Mouse (Mus musculus) heart, embryonic 14.5 days (tissue): Measurements from ENCODE around the gene Ndufs2. TPM values are rescaled to one million over a fixed set of nuclear protein-coding genes. Genes with fewer than 3 reads are reported as not detected.
A peak's percentile ranks its signal among the peaks of the same experiment; 100 is the strongest.

Experiments
- ATAC-seq: fragments of 200-750 bp; cut with Nextera tagmentation; 2 replicates; pipeline ENCODE4 v1.8.0; 2017; ENCODE audit warnings: low read depth, moderate TSS enrichment; ENCODE audit not compliant: insufficient number of reproducible peaks, insufficient read depth, low FRiP score
- H3K27ac ChIP-seq, 2 experiments: fragments of 200-500 bp in 1 of 2; fragments of 300-500 bp in 1 of 2; sonication (generic) in 1 of 2; replicated peaks in 1 of 2; 2 replicates each; pipeline ENCODE4 v1.5.1; 2012 to 2014; ENCODE audit warnings: low read depth in 2 of 2, low read length in 2 of 2, control low read depth in 1 of 2, mild to moderate bottlenecking in 1 of 2, mixed read lengths in 1 of 2; ENCODE audit not compliant: control insufficient read depth in 1 of 2, insufficient read depth in 1 of 2
- H3K27me3 ChIP-seq: fragments of 300-500 bp; sonication (generic); 2 replicates; pipeline ENCODE4 v1.6.1; 2014; ENCODE audit warnings: mild to moderate bottlenecking, low read length, control low read depth; ENCODE audit not compliant: control insufficient read depth, insufficient read depth
- H3K36me3 ChIP-seq: fragments of 300-500 bp; sonication (generic); 2 replicates; pipeline ENCODE4 v1.6.1; 2014; ENCODE audit warnings: mild to moderate bottlenecking, control low read depth, low read length, mixed read lengths; ENCODE audit not compliant: control insufficient read depth, insufficient read depth
- H3K4me1 ChIP-seq, 2 experiments: fragments of 200-500 bp in 1 of 2; fragments of 300-500 bp in 1 of 2; sonication (generic) in 1 of 2; 2 replicates each; pipeline ENCODE4 v1.6.1; 2012 to 2014; ENCODE audit warnings: low read length in 2 of 2, control low read depth in 1 of 2, mixed read lengths in 1 of 2; ENCODE audit not compliant: control insufficient read depth in 2 of 2, insufficient read depth in 2 of 2
- H3K4me2 ChIP-seq: fragments of 300-500 bp; sonication (generic); 2 replicates; pipeline ENCODE4 v1.6.1; 2014; ENCODE audit warnings: mild to moderate bottlenecking, low read length
- H3K4me3 ChIP-seq, 2 experiments: fragments of 200-500 bp in 1 of 2; fragments of 300-500 bp in 1 of 2; sonication (generic) in 1 of 2; 2 replicates each; pipeline ENCODE4 v1.5.1; 2012 to 2014; ENCODE audit warnings: low read length in 2 of 2, mild to moderate bottlenecking in 2 of 2, control low read depth in 1 of 2, low read depth in 1 of 2, moderate library complexity in 1 of 2; ENCODE audit not compliant: control insufficient read depth in 1 of 2, insufficient read depth in 1 of 2
- H3K9ac ChIP-seq: fragments of 300-500 bp; sonication (generic); 2 replicates; pipeline ENCODE4 v1.6.1; 2014; ENCODE audit warnings: mild to moderate bottlenecking, low read length
- H3K9me3 ChIP-seq: fragments of 300-500 bp; sonication (generic); 2 replicates; pipeline ENCODE4 v1.6.1; 2016; ENCODE audit warnings: low read length, control low read depth; ENCODE audit not compliant: control insufficient read depth
- WGBS: fragments of 180-500 bp; shearing (Covaris S2); extraction: QIAGEN DNeasy Blood & Tissue Kit; methylation state at CpG from one replicate; pipeline ENCODE4 v1.1.7; 2014; 5-methylcytosine and 5-hydroxymethylcytosine counted together
- polyA plus RNA-seq: library from polyadenylated mRNA; unstranded; fragments of >200 nt; fragmentation: Nextera tagmentation; extraction: Ambion mirVana; gene quantifications from 2 replicates; pipeline ENCODE4 v1.2.1, GENCODE M21; 2014

Gene Ndufs2
- polyA plus RNA-seq, 1 experiment from 2014 or later = 541 TPM

- H3K36me3 ChIP-seq = peaks cover 24% of the 10 kb centered on the region
- H3K9ac ChIP-seq = peak overlapping the region; percentile 68
- ATAC-seq = no peak
- H3K4me2 ChIP-seq = peak overlapping the region; percentile 87
- peak overlapping the region; percentile 81 to 93; a peak in 3 of 4 replicates for H3K27ac ChIP-seq
- peaks cover 5 to 16% of the 10 kb centered on the region in 2 experiments for H3K4me1 ChIP-seq
- peak overlapping the region; percentile 35 to 49; a peak in 2 of 4 replicates for H3K4me3 ChIP-seq
- no peaks in the 10 kb centered on the region for H3K27me3 ChIP-seq
- H3K9me3 ChIP-seq = no peaks in the 10 kb centered on the region
- 85% methylated on average over 6 of the region's 6 CpGs for WGBS
Measured at GRCm38 (mm10) chr1:171223168-171223567, 28.0 kb downstream of the Ndufs2 start.

GRCm38 (mm10) chr1:171222238-171223155, 28.7 kb downstream of the Ndufs2 start, which contains the start of gene Tomm40l:
Gene Tomm40l, minus strand, starts transcription at chr1:171222514.
- Histone ChIP-seq H3K4me1 (peaks cover 5 to 16% of the 10 kb centered on the region in 2 experiments), H3K27ac (peak within 1 kb of the TSS; percentile 81 to 93), H3K4me2 (peak within 1 kb of the TSS; percentile 87), H3K27me3 (no peaks in the 10 kb centered on the region), H3K9me3 (no peaks in the 10 kb centered on the region), H3K36me3 (peaks cover 31% of the 10 kb centered on the region), H3K4me3 (peak within 1 kb of the TSS; percentile 49 to 70), H3K9ac (peak within 1 kb of the TSS; percentile 80)
- ATAC-seq = peak; percentile 97
- WGBS = 2% methylated on average over 28 of the region's 28 CpGs

- Histone ChIP-seq H3K36me3 (peaks cover 32% of the 10 kb centered on the region), H3K4me3 (peak overlapping the region; percentile 49 to 70), H3K27ac (peak overlapping the region in 1 of 2 experiments; percentile 46; a peak in 2 of 4 replicates), H3K4me2 (peak overlapping the region; percentile 87), H3K4me1 (peaks cover 5 to 17% of the 10 kb centered on the region in 2 experiments), H3K27me3 (no peaks in the 10 kb centered on the region), H3K9ac (peak overlapping the region; percentile 80), H3K9me3 (no peaks in the 10 kb centered on the region)
- WGBS = 5% methylated on average over 22 of the region's 22 CpGs
- ATAC-seq = no peak
Measured at GRCm38 (mm10) chr1:171221281-171222193, 29.7 kb downstream of the Ndufs2 start.

- H3K27ac ChIP-seq = 0 out of 4 replicates have a peak overlapping the region, but pooled peaks of 1 of the 2 experiments have one; percentile 46
- peak overlapping the region; percentile 13 to 49; a peak in 2 of 4 replicates for H3K4me3 ChIP-seq
- H3K27me3 ChIP-seq = no peaks in the 10 kb centered on the region
- peak overlapping the region; percentile 87 for H3K4me2 ChIP-seq
- WGBS = 9% methylated on average over 10 of the region's 10 CpGs
- no peak for ATAC-seq
- H3K4me1 ChIP-seq = peaks cover 8 to 22% of the 10 kb centered on the region in 2 experiments
- H3K9me3 ChIP-seq = no peaks in the 10 kb centered on the region
- H3K9ac ChIP-seq = 0 out of 2 replicates have a peak overlapping the region, but pooled peaks have one; percentile 80
- H3K36me3 ChIP-seq = peaks cover 32% of the 10 kb centered on the region
Measured at GRCm38 (mm10) chr1:171220871-171221270, 30.3 kb downstream of the Ndufs2 start.

- Histone ChIP-seq H3K4me2 (no peak overlapping the region), H3K36me3 (peaks cover 32% of the 10 kb centered on the region), H3K9ac (no peak overlapping the region), H3K4me3 (no peak overlapping the region), H3K27ac (no peak overlapping the region), H3K4me1 (peaks cover 7 to 11% of the 10 kb centered on the region in 2 experiments), H3K27me3 (no peaks in the 10 kb centered on the region), H3K9me3 (no peaks in the 10 kb centered on the region)
- 68% methylated on average over 18 of the region's 18 CpGs for WGBS
- ATAC-seq = no peak
Measured at GRCm38 (mm10) chr1:171216241-171216955, 34.8 kb downstream of the Ndufs2 start.

- Histone ChIP-seq H3K4me2 (no peak within 1 kb of the TSS), H3K27me3 (no peaks in the 10 kb centered on the region), H3K9ac (no peak within 1 kb of the TSS), H3K36me3 (peaks cover 15% of the 10 kb centered on the region), H3K4me3 (no peak within 1 kb of the TSS), H3K27ac (no peak within 1 kb of the TSS), H3K4me1 (peaks cover 7 to 9% of the 10 kb centered on the region in 2 experiments; a peak in 3 of 4 replicates), H3K9me3 (no peaks in the 10 kb centered on the region)
- ATAC-seq = no peak
- 70% methylated on average over 10 of the region's 10 CpGs for WGBS
Measured at GRCm38 (mm10) chr1:171213801-171214496, 37.2 kb downstream of the Ndufs2 start, which contains the start of gene Nr1i3. Gene Nr1i3, plus strand, starts transcription at chr1:171213970.
